Mouse (Mus musculus) bone marrow macrophage, adult 2 months (primary cell): ENCODE measurements around the gene Tmprss7.

ENCODE experiments used
- CTCF ChIP-seq: IDR thresholded peaks from 2 replicates; pipeline ENCODE4 v1.5.1; 2012; ENCODE audit warnings: low read depth, mild to moderate bottlenecking, low read length, moderate library complexity
- POLR2A ChIP-seq: IDR thresholded peaks from 2 replicates; pipeline ENCODE4 v1.6.1; 2012; ENCODE audit warnings: mild to moderate bottlenecking, low read depth, low read length, borderline replicate concordance

GRCm38 (mm10) chr16:45629497-45630105, 63.9 kb downstream of the Tmprss7 start:
- TF ChIP-seq POLR2A (no peak), CTCF (no peak)
